Mouse (Mus musculus) forebrain, embryonic 15.5 days (tissue): Measurements from ENCODE around the gene Ubr4. TPM values are rescaled to one million over a fixed set of nuclear protein-coding genes. Genes with fewer than 3 reads are reported as not detected.

ENCODE experiments used
- ATAC-seq: fragments of 200-750 bp; cut with Nextera tagmentation; replicated peaks from 2 replicates; pipeline ENCODE4 v1.8.0; 2017; ENCODE audit warnings: mild to moderate bottlenecking, moderate TSS enrichment, moderate library complexity
- H3K27ac ChIP-seq: fragments of 300-500 bp; sonication (generic); replicated peaks from 2 replicates; pipeline ENCODE4 v1.5.1; 2015; ENCODE audit warnings: mild to moderate bottlenecking, inconsistent platforms
- H3K27me3 ChIP-seq: fragments of 300-500 bp; sonication (generic); 2 replicates; pipeline ENCODE4 v1.6.1; 2015; ENCODE audit warnings: inconsistent platforms
- H3K36me3 ChIP-seq: fragments of 300-500 bp; sonication (generic); 2 replicates; pipeline ENCODE4 v1.6.1; 2015; ENCODE audit warnings: mild to moderate bottlenecking, inconsistent platforms
- H3K4me1 ChIP-seq: fragments of 300-500 bp; sonication (generic); 2 replicates; pipeline ENCODE4 v1.6.1; 2015; ENCODE audit warnings: inconsistent platforms
- H3K4me2 ChIP-seq: fragments of 300-500 bp; sonication (generic); replicated peaks from 2 replicates; pipeline ENCODE4 v1.6.1; 2015; ENCODE audit warnings: mild to moderate bottlenecking, inconsistent platforms
- H3K4me3 ChIP-seq: fragments of 300-500 bp; sonication (generic); 2 replicates; pipeline ENCODE4 v1.5.1; 2015; ENCODE audit warnings: mild to moderate bottlenecking, inconsistent platforms
- H3K9ac ChIP-seq: fragments of 300-500 bp; sonication (generic); replicated peaks from 2 replicates; pipeline ENCODE4 v1.6.1; 2015; ENCODE audit warnings: mild to moderate bottlenecking, inconsistent platforms
- H3K9me3 ChIP-seq: fragments of 300-500 bp; sonication (generic); 2 replicates; pipeline ENCODE4 v1.6.1; 2016; ENCODE audit warnings: inconsistent platforms
- WGBS: fragments of 180-500 bp; shearing (Covaris S2); methylation state at CpG from one replicate; pipeline ENCODE4 v1.1.7; 2015; ENCODE audit warnings: mixed read lengths; 5-methylcytosine and 5-hydroxymethylcytosine counted together
- polyA plus RNA-seq: library from polyadenylated mRNA; unstranded; fragments of >200 nt; fragmentation: Nextera tagmentation; extraction: Ambion mirVana; gene quantifications from 2 replicates; pipeline ENCODE4 v1.2.1, GENCODE M21; 2015

The Ubr4 gene
- polyA plus RNA-seq, 1 experiment from 2014 or later: 79.5 TPM

- ATAC-seq: no peak
These were observed 17.6 kb upstream of the Ubr4 start for GRCm38 (mm10) chr4:139334631-139335295.

GRCm38 (mm10) chr4:139335507-139335906, 16.9 kb upstream of the Ubr4 start:
- 72% methylated on average over 7 of the region's 7 CpGs for WGBS

More at GRCm38 (mm10) chr4:139334631-139335295, 17.6 kb upstream of the Ubr4 start:
- no peak overlapping the region for H3K4me2 ChIP-seq
- no peaks in the 10 kb centered on the region for H3K36me3 ChIP-seq
- no peak overlapping the region for H3K9ac ChIP-seq
- no peaks in the 10 kb centered on the region for H3K4me1 ChIP-seq
- H3K4me3 ChIP-seq: no peak overlapping the region
- H3K27me3 ChIP-seq: peaks cover 4% of the 10 kb centered on the region; the same call in 1 of the 2 replicates
- 69% methylated on average over 7 of the region's 9 CpGs for WGBS
- H3K9me3 ChIP-seq: no peaks in the 10 kb centered on the region
- no peak overlapping the region for H3K27ac ChIP-seq

GRCm38 (mm10) chr4:139336822-139337483, 15.5 kb upstream of the Ubr4 start:
- Histone ChIP-seq H3K9ac (no peak overlapping the region), H3K4me3 (no peak overlapping the region), H3K9me3 (no peaks in the 10 kb centered on the region), H3K36me3 (no peaks in the 10 kb centered on the region), H3K27ac (no peak overlapping the region), H3K4me1 (no peaks in the 10 kb centered on the region), H3K27me3 (peaks cover 4% of the 10 kb centered on the region; the same call in 1 of the 2 replicates), H3K4me2 (peak overlapping the region; percentile 6; the same call in 1 of the 2 replicates)
- 28% methylated on average over 24 of the region's 24 CpGs for WGBS
- no peak for ATAC-seq

More at GRCm38 (mm10) chr4:139335507-139335906, 16.9 kb upstream of the Ubr4 start:
- Histone ChIP-seq H3K9ac (no peak overlapping the region), H3K4me2 (no peak overlapping the region), H3K4me3 (no peak overlapping the region), H3K27ac (no peak overlapping the region), H3K27me3 (peaks cover 4% of the 10 kb centered on the region; the same call in 1 of the 2 replicates), H3K9me3 (no peaks in the 10 kb centered on the region), H3K36me3 (no peaks in the 10 kb centered on the region), H3K4me1 (no peaks in the 10 kb centered on the region)
- no peak for ATAC-seq

- WGBS: 60% methylated on average over 32 of the region's 33 CpGs
- no peak overlapping the region for H3K9ac ChIP-seq
- H3K9me3 ChIP-seq: no peaks in the 10 kb centered on the region
- peaks cover 4% of the 10 kb centered on the region; the same call in 1 of the 2 replicates for H3K27me3 ChIP-seq
- no peak overlapping the region for H3K4me3 ChIP-seq
- H3K4me2 ChIP-seq: no peak overlapping the region
- no peaks in the 10 kb centered on the region for H3K36me3 ChIP-seq
- no peak for ATAC-seq
- no peaks in the 10 kb centered on the region for H3K4me1 ChIP-seq
- H3K27ac ChIP-seq: no peak overlapping the region
These were observed 14.3 kb upstream of the Ubr4 start for GRCm38 (mm10) chr4:139338145-139338544.

GRCm38 (mm10) chr4:139340835-139341234, 11.6 kb upstream of the Ubr4 start:
- WGBS: 89% methylated on average over 4 of the region's 4 CpGs
- Histone ChIP-seq H3K4me3 (no peak overlapping the region), H3K4me1 (no peaks in the 10 kb centered on the region), H3K36me3 (0 out of 2 replicates have a peak, but pooled peaks cover 6% of the 10 kb centered on the region), H3K27me3 (peaks cover 4% of the 10 kb centered on the region; the same call in 1 of the 2 replicates), H3K9ac (no peak overlapping the region), H3K4me2 (no peak overlapping the region), H3K27ac (no peak overlapping the region), H3K9me3 (no peaks in the 10 kb centered on the region)
- ATAC-seq: no peak

- Histone ChIP-seq H3K4me3 (no peak overlapping the region), H3K27me3 (peaks cover 4% of the 10 kb centered on the region; the same call in 1 of the 2 replicates), H3K36me3 (peaks cover 14% of the 10 kb centered on the region; the same call in 1 of the 2 replicates), H3K9ac (no peak overlapping the region), H3K4me2 (no peak overlapping the region), H3K4me1 (no peaks in the 10 kb centered on the region), H3K9me3 (no peaks in the 10 kb centered on the region), H3K27ac (no peak overlapping the region)
- ATAC-seq: no peak
- WGBS: 77% methylated on average over 7 of the region's 7 CpGs
These were observed 10.7 kb upstream of the Ubr4 start for GRCm38 (mm10) chr4:139341556-139342233.

- Histone ChIP-seq H3K27ac (no peak overlapping the region), H3K9me3 (no peaks in the 10 kb centered on the region), H3K4me1 (no peaks in the 10 kb centered on the region), H3K4me2 (no peak overlapping the region), H3K36me3 (peaks cover 29% of the 10 kb centered on the region), H3K4me3 (no peak overlapping the region), H3K27me3 (no peaks in the 10 kb centered on the region), H3K9ac (no peak overlapping the region)
- WGBS: 64% methylated on average over 5 of the region's 5 CpGs
- ATAC-seq: no peak
These were observed 8.7 kb upstream of the Ubr4 start for GRCm38 (mm10) chr4:139343718-139344117.

- no peak overlapping the region for H3K4me2 ChIP-seq
- no peak overlapping the region for H3K9ac ChIP-seq
- no peak for ATAC-seq
- 61% methylated on average over 23 of the region's 23 CpGs for WGBS
- H3K4me3 ChIP-seq: no peak overlapping the region
- peaks cover 1% of the 10 kb centered on the region for H3K4me1 ChIP-seq
- no peaks in the 10 kb centered on the region for H3K9me3 ChIP-seq
- no peaks in the 10 kb centered on the region for H3K27me3 ChIP-seq
- H3K36me3 ChIP-seq: peaks cover 37% of the 10 kb centered on the region
- H3K27ac ChIP-seq: no peak overlapping the region
These were observed 6.9 kb upstream of the Ubr4 start for GRCm38 (mm10) chr4:139345416-139346019.

- H3K4me2 ChIP-seq: peak overlapping the region; percentile 82
- H3K4me1 ChIP-seq: peaks cover 19% of the 10 kb centered on the region
- peak overlapping the region; percentile 97 for H3K9ac ChIP-seq
- peak overlapping the region; percentile 85 for H3K4me3 ChIP-seq
- no peaks in the 10 kb centered on the region for H3K9me3 ChIP-seq
- ATAC-seq: no peak; the same call in 1 of the 2 replicates
- no peaks in the 10 kb centered on the region for H3K27me3 ChIP-seq
- WGBS: 2% methylated on average over 7 of the region's 7 CpGs
- H3K27ac ChIP-seq: peak overlapping the region; percentile 98
- peaks cover 45% of the 10 kb centered on the region for H3K36me3 ChIP-seq
These were observed 423 bp downstream of the Ubr4 start for GRCm38 (mm10) chr4:139352832-139353231.

- no peaks in the 10 kb centered on the region for H3K27me3 ChIP-seq
- no peaks in the 10 kb centered on the region for H3K9me3 ChIP-seq
- WGBS: 88% methylated on average over 3 of the region's 3 CpGs
- ATAC-seq: no peak
- H3K9ac ChIP-seq: no peak overlapping the region
- no peak overlapping the region for H3K4me3 ChIP-seq
- H3K27ac ChIP-seq: no peak overlapping the region
- H3K4me1 ChIP-seq: peaks cover 6% of the 10 kb centered on the region
- peaks cover 71% of the 10 kb centered on the region for H3K36me3 ChIP-seq
- no peak overlapping the region for H3K4me2 ChIP-seq
These were observed 4.8 kb downstream of the Ubr4 start for GRCm38 (mm10) chr4:139357211-139357610.

- peaks cover 94% of the 10 kb centered on the region for H3K36me3 ChIP-seq
- no peak for ATAC-seq
- H3K4me2 ChIP-seq: no peak overlapping the region
- no peak overlapping the region for H3K9ac ChIP-seq
- no peak overlapping the region for H3K4me3 ChIP-seq
- WGBS: 97% methylated on average over 11 of the region's 11 CpGs
- no peak overlapping the region for H3K27ac ChIP-seq
- no peaks in the 10 kb centered on the region for H3K4me1 ChIP-seq
- no peaks in the 10 kb centered on the region for H3K27me3 ChIP-seq
- H3K9me3 ChIP-seq: no peaks in the 10 kb centered on the region
These were observed 8.5 kb downstream of the Ubr4 start for GRCm38 (mm10) chr4:139360761-139361548.
